Mouse (Mus musculus): ENCODE measurements around the gene 2310033P09Rik. TPM values are rescaled to one million over a fixed set of nuclear protein-coding genes. Genes with fewer than 3 reads are reported as not detected.

The 2310033P09Rik gene
- polyA plus RNA-seq, 1 experiment from 2014 or later: 24.3 TPM

DNA sequence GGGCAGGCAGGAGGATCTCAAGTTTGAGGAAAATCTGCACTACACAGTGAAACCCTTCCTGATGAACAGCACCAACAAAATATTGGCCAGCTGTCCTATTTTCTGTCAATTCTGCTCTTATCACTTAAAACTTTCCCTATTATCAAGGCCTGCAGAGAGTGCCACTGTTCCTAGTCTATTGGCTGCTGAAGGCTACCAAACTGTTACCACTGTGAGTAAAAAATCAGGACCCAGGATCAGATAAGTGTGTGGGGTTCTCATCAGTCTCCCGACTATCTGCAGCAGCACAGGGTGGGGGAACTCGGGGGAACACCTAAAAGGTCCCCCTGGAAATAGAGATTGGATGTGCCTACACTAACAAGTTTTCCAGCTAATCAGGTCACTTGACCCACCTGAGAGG lies 17.0 kb downstream of the 2310033P09Rik start:
- no peak for ATAC-seq (replicated peaks)
- H3K9ac ChIP-seq: 0 out of 2 replicates have a peak overlapping the region, but pooled peaks have one; percentile 5
- 77% methylated on average over 2 of the region's 2 CpGs for WGBS
- peak overlapping the region; percentile 17; the same call in 1 of the 2 replicates for H3K4me2 ChIP-seq
- H3K36me3 ChIP-seq (replicated peaks): no peaks in the 10 kb centered on the region
- no peaks in the 10 kb centered on the region for H3K9me3 ChIP-seq
- no peak overlapping the region for H3K4me3 ChIP-seq
- H3K27me3 ChIP-seq (replicated peaks): no peaks in the 10 kb centered on the region
- H3K4me1 ChIP-seq: peaks cover 53% of the 10 kb centered on the region
- H3K27ac ChIP-seq: no peak overlapping the region

DNA sequence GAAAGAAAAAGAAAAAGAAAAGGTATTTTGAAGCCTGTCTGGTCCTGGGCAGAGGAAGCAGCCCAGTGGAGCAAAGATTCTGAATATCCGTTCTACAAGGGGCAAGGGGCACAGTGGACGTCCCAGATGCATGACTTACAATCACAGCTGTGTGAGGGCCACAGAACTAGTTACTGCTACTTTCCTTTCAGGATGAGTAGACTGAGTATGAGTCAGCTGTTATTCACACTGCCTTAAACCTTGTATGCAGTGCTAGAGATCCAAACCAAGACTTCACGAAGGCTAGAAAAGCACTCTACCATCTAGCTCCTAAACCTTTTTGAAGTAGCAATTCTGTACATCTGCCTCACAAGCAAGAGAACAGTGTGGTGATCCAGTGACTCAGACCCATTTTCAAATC lies 18.1 kb downstream of the 2310033P09Rik start:
- Histone ChIP-seq H3K27ac (no peak overlapping the region), H3K4me2 (peak overlapping the region; percentile 86), H3K9me3 (no peaks in the 10 kb centered on the region), H3K9ac (peak overlapping the region; percentile 100), H3K27me3 (replicated peaks) (no peaks in the 10 kb centered on the region), H3K4me3 (peak overlapping the region; percentile 100), H3K36me3 (replicated peaks) (no peaks in the 10 kb centered on the region), H3K4me1 (peaks cover 53% of the 10 kb centered on the region)
- WGBS: 62% methylated on average over 3 of the region's 3 CpGs
- ATAC-seq (replicated peaks): no peak

DNA sequence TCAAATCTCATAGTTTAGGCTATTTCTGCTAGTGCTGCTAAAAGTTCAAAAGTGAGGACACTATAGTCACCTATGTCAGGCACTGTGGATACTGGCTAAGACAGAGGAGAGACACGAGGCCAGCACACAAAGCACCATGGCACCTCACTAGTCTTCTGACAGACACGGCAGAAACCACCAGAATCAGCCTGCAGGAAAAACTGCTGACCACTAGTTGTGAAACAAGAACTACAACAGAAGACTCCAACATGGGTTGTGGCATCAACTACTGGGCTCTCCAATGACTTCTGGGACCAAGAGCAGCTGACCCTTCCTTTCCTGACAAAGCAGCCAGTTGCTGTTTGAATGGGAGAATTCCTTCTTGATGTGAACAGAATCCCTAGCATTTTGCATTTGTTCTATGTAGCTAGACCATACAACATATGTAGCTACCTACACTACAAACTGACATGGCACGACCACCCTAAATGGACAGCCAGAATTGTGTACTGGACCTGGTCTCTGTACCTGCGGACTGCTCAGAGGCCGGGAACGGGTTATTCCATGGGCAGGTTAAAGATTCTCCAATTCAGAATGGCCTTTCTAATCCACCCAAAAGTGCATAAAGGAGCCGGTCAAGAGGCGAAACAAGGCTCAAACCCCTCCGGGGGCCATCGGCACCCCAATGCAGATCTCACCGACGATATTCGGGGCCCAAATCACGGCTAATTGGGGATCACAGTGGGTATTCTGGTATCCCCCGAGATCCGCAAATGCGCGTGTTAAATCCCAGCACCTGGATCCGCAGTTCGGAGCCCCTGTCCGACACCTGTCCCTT lies 18.9 kb downstream of the 2310033P09Rik start:
- ATAC-seq (replicated peaks): no peak
- no peaks in the 10 kb centered on the region for H3K9me3 ChIP-seq
- peak overlapping the region; percentile 100 for H3K9ac ChIP-seq
- peak overlapping the region; percentile 96 for H3K27ac ChIP-seq
- no peaks in the 10 kb centered on the region for H3K27me3 ChIP-seq (replicated peaks)
- peak overlapping the region; percentile 86 for H3K4me2 ChIP-seq
- no peaks in the 10 kb centered on the region for H3K36me3 ChIP-seq (replicated peaks)
- peaks cover 53% of the 10 kb centered on the region for H3K4me1 ChIP-seq
- 8% methylated on average over 21 of the region's 21 CpGs for WGBS
- peak overlapping the region; percentile 100 for H3K4me3 ChIP-seq

DNA sequence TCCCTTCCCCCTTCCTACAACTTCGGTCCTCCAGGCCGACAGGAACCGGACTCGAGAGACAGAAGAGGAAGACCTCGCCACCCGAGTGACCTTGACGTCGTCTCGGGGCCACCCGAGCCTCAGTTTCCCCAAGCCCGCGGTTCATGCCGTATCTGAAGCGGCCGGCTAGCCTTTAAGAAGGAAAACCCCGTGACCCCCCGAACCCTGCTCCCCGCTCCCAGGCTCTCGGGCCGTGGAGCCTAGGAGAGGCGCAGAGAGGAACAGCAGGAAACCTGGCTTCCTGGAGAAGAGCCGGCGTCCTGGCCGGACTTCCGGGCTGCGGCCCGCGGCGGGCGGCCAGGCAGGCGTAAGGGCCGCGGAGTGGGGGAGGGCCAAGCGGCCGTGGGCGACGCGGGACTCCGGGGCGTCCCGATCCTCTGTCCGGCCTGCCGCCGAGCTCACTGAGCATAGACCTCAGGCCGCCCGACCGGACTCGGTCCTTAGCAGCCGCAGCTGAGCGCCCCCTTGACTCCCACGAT lies 19.5 kb downstream of the 2310033P09Rik start:
- Histone ChIP-seq H3K4me2 (peak overlapping the region; percentile 86), H3K27ac (peak overlapping the region; percentile 96), H3K36me3 (replicated peaks) (no peaks in the 10 kb centered on the region), H3K9me3 (no peaks in the 10 kb centered on the region), H3K4me3 (peak overlapping the region; percentile 100), H3K27me3 (replicated peaks) (no peaks in the 10 kb centered on the region), H3K4me1 (peaks cover 48% of the 10 kb centered on the region), H3K9ac (peak overlapping the region; percentile 100)
- under 1% methylated on average over 51 of the region's 51 CpGs for WGBS
- ATAC-seq (replicated peaks): peak; percentile 86

DNA sequence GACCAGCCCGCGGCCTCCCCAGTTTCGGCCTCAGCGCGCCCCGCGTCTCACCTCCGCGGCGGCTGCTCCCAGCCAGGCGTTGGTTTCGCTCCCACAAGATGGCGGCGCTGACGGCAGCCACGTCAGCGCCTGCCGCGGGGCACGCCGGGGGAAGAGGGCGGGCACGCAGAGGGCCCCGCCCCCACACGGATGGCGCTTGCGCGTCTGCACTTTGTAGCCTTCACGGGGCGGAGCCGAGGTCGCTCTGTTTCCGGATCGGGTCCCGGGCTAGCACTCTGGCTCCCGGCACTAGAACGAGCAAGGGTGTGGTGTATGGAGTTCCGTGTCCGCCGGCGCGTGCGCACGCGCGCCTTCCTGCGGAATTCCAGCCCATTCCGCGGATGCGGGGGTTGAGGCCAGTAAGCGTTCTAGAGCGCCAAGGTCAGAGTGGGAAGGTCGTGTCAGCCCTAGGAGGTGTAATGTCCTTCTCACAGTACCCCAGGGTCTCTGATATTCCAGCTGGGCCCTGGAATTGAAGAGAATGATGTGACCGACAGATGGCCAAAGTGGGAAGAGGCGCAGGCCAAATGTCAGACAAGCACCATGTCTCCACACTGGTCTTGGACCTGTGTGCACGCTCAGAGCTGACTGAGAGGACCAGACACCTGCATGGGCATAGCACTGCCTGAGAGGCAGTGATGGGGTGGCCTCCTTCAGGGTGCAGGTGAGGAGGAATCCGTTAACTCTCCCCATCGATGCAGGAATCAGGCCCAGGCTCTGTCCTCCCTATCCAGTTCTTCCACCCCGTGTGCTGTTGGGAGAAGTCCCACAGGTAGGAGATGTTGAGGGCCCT lies 20.2 kb downstream of the 2310033P09Rik start, which contains the start of gene Arf1:
Arf1 (minus strand) TSS at position 149 of the 832 bp plus-strand sequence.
- 4% methylated on average over 59 of the region's 59 CpGs for WGBS
- no peaks in the 10 kb centered on the region for H3K36me3 ChIP-seq (replicated peaks)

DNA sequence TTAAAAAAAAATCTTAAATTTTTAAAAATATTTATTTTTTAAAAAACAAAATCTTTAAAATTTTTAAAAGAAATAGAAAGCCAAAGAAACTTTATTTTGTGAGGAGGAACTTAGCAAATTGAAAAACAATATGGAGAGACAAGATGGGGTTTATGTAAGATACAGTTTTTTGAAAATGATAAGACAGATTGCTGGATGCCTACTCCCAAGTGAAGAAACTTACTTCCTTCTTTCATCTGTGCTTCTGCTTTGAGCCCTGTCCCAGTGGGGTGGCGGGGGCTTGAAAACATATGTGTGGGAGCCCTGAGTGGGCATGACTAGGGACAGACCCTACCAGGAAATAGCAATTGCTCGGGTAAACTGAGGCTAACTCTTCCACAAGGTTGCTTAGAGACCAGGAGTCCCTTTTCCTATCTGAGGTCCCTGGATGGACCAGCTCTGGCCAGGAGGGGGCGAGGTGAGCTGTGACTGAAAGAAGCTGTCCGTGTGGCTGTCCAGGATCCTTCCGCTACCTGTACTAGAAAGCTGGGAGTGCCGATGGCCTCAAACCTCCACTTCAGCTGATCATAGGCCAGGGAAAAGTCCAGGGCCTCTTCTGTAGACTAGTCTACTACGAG lies 22.1 kb downstream of the 2310033P09Rik start:
- H3K4me2 ChIP-seq: no peak overlapping the region
- H3K4me1 ChIP-seq: peaks cover 26% of the 10 kb centered on the region
- H3K9ac ChIP-seq: no peak overlapping the region
- H3K4me3 ChIP-seq: no peak overlapping the region
- 15% methylated on average over 7 of the region's 7 CpGs for WGBS
- no peak overlapping the region for H3K27ac ChIP-seq
- no peak for ATAC-seq (replicated peaks)
- H3K9me3 ChIP-seq: no peaks in the 10 kb centered on the region
- H3K36me3 ChIP-seq (replicated peaks): no peaks in the 10 kb centered on the region
- H3K27me3 ChIP-seq (replicated peaks): no peaks in the 10 kb centered on the region

More for the DNA sequence above, 20.2 kb downstream of the 2310033P09Rik start, which contains the start of gene Arf1:
- Histone ChIP-seq H3K27ac (peak within 1 kb of the TSS; percentile 96), H3K4me2 (peak within 1 kb of the TSS; percentile 86), H3K4me1 (peaks cover 44% of the 10 kb centered on the region), H3K9ac (peak within 1 kb of the TSS; percentile 100), H3K9me3 (no peaks in the 10 kb centered on the region), H3K4me3 (peak within 1 kb of the TSS; percentile 100), H3K27me3 (replicated peaks) (no peaks in the 10 kb centered on the region)
- peak; percentile 95 for ATAC-seq (replicated peaks)

DNA sequence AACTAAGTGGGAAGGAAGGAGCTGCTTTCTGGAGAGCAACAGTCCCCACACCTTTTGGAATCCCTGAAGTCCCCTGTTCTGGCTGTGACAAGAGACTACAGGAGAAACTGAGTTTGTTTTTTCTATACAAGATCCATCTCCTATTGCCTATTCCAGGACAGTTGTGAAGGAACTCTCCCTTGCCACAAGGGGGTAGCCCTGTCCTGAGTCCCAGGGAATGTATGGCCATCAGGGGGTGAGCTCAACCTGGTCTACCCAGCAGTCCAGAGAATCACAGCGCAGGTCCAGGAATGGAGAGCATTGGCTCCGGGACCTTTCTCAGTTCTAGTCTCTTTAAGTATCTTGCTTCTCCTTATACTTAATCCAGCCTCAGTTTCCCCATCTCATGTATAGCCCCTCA lies 24.7 kb downstream of the 2310033P09Rik start:
- H3K9me3 ChIP-seq: no peaks in the 10 kb centered on the region
- no peaks in the 10 kb centered on the region for H3K27me3 ChIP-seq (replicated peaks)
- H3K9ac ChIP-seq: no peak overlapping the region
- no peak overlapping the region for H3K27ac ChIP-seq
- 53% methylated on average over 2 of the region's 2 CpGs for WGBS
- no peak for ATAC-seq (replicated peaks)
- no peak overlapping the region for H3K4me2 ChIP-seq
- no peaks in the 10 kb centered on the region for H3K36me3 ChIP-seq (replicated peaks)
- no peak overlapping the region for H3K4me3 ChIP-seq
- H3K4me1 ChIP-seq: peaks cover 5% of the 10 kb centered on the region; the same call in 1 of the 2 replicates

DNA sequence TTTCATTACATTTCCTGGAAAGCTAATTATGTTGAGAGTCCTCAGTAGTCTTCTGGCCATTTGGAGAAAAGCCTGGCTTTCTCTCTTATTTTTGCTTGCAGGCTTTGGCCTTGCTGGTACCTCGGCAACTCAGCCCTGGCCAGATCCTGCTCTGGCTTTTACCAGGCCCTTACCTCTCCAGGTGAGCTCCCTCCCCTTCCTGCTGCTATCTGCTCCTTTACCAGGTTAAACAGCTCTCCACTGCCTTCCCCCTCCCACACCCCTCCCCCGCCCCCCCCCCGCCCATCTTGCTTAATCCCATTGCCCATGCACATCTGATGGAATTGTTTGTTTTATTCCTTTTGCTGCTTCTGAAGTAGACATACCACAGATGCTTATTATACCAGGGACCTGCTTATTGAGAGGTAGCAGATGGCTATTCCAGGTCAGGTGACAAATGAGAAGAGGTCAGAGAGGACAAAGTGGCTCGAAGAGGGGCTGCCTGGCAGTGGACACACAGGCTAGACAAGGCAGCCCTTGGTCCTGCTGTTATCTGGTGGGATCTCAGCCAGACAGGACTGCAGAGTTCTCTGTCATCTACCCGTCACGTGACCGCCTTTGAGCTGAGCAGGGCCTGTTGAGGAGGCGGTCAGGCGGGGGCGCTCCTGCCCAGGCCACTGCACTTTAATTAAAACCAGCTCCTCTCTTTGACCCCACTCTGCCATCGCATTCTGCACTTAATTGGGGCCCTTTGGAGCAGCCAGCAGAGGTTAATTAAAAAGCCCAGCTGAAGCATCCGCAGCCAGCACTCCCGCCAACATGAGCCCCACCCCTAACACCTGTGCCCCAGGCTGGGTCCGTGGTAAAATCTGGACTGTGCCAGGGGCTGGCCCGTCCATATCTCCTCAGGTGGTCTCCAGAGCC lies 30.7 kb downstream of the 2310033P09Rik start:
- Histone ChIP-seq H3K4me2 (no peak overlapping the region), H3K9me3 (no peaks in the 10 kb centered on the region), H3K27ac (no peak overlapping the region), H3K4me3 (no peak overlapping the region), H3K36me3 (replicated peaks) (no peaks in the 10 kb centered on the region), H3K9ac (no peak overlapping the region), H3K4me1 (peaks cover 5% of the 10 kb centered on the region), H3K27me3 (replicated peaks) (no peaks in the 10 kb centered on the region)
- peak; percentile 70; the same call in 1 of the 2 replicates for ATAC-seq (replicated peaks)
- WGBS: 3% methylated on average over 14 of the region's 15 CpGs

DNA sequence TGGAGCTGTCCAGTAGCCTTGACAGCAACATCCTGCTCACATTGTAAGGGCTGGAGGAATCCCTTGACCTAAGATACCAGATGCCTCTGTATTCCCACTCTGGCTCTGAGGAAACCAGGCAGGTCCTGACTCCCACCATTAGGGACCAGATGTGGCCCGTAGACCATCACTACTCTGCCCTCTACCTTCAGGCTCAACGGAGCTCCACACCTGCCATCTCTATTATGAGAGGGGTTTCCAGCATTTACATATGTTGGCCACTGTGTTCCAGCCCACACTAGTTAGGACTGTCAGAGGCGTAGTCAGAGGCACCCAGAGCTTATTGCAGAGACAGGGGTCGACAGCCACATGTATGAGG lies 31.3 kb downstream of the 2310033P09Rik start:
- Histone ChIP-seq H3K27ac (no peak overlapping the region), H3K4me2 (no peak overlapping the region), H3K27me3 (replicated peaks) (no peaks in the 10 kb centered on the region), H3K9me3 (no peaks in the 10 kb centered on the region), H3K4me3 (no peak overlapping the region), H3K4me1 (peaks cover 5% of the 10 kb centered on the region), H3K36me3 (replicated peaks) (no peaks in the 10 kb centered on the region), H3K9ac (no peak overlapping the region)
- WGBS: 68% methylated on average over 4 of the region's 4 CpGs
- no peak for ATAC-seq (replicated peaks)

DNA sequence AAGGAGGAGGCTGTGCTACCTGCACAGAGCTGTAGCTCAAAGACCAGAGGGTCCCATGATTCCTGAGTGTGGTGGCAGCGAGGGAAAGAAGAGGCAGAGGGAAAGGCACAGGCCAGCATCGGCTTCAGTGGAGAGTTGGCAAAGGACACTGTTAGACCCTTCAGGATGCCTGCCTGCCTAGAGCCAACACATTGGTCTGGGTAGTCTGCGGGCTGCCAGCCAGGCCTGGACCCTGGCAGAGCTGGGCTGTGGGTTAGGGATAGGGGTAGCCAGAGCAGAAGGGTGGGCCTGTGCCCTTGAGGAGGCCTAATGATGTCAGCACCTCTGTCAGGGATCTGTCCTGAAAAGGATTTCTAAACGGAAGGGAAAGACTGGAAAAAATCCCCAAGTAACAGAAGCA lies 31.7 kb downstream of the 2310033P09Rik start:
- Histone ChIP-seq H3K27me3 (replicated peaks) (no peaks in the 10 kb centered on the region), H3K9ac (no peak overlapping the region), H3K4me3 (no peak overlapping the region), H3K9me3 (no peaks in the 10 kb centered on the region), H3K4me2 (no peak overlapping the region), H3K4me1 (peaks cover 5% of the 10 kb centered on the region), H3K27ac (no peak overlapping the region), H3K36me3 (replicated peaks) (no peaks in the 10 kb centered on the region)
- no peak for ATAC-seq (replicated peaks)
- WGBS: 66% methylated on average over 4 of the region's 4 CpGs

DNA sequence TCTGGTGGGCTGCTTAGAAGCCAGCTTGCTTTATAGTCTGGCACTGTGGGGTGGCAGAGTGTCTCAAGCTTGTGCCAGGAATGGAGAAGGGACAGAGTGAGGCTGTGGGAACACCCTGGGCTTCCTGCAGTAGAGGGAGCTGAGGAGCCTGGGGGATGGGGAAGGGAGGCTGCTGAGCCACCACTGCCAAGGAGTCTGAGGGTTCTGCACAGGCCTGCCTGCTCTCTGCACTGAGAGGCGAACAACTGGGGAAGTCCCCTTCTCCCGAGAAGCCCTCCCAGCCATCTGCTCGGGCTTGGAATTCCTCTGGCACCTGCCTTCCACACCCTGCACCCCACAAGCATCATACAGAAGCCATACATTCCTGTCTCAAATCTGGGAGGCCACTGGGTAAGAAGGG lies 33.7 kb downstream of the 2310033P09Rik start:
- no peak overlapping the region for H3K4me2 ChIP-seq
- H3K36me3 ChIP-seq (replicated peaks): no peaks in the 10 kb centered on the region
- H3K27me3 ChIP-seq (replicated peaks): no peaks in the 10 kb centered on the region
- H3K27ac ChIP-seq: no peak overlapping the region
- peaks cover 5% of the 10 kb centered on the region for H3K4me1 ChIP-seq
- H3K4me3 ChIP-seq: no peak overlapping the region
- no peaks in the 10 kb centered on the region for H3K9me3 ChIP-seq
- ATAC-seq (replicated peaks): no peak
- no peak overlapping the region for H3K9ac ChIP-seq
- WGBS: 54% methylated on average over 3 of the region's 3 CpGs
